Mouse (Mus musculus): ENCODE measurements around the gene Nxph2. TPM values are rescaled to one million over a fixed set of nuclear protein-coding genes. Genes with fewer than 3 reads are reported as not detected.
"Not testable (repeated sequence)": the region's sequence is repeated elsewhere in the genome, so short reads cannot be mapped to it uniquely, and the experiment has no call there.

Gene Nxph2
- 1 to 10 TPM; 1.6 TPM for total RNA-seq (2021)
- long read RNA-seq, experiment 1, partial matches to known transcripts, result 1 of 1 reads
- long read RNA-seq, experiment 1, other reads (novel, unspliced or antisense), result 0 of 1 reads
- long read RNA-seq, experiment 2, partial matches to known transcripts, result 0 of 3 reads
- long read RNA-seq, experiment 2, other reads (novel, unspliced or antisense), result 1 of 3 reads

DNA sequence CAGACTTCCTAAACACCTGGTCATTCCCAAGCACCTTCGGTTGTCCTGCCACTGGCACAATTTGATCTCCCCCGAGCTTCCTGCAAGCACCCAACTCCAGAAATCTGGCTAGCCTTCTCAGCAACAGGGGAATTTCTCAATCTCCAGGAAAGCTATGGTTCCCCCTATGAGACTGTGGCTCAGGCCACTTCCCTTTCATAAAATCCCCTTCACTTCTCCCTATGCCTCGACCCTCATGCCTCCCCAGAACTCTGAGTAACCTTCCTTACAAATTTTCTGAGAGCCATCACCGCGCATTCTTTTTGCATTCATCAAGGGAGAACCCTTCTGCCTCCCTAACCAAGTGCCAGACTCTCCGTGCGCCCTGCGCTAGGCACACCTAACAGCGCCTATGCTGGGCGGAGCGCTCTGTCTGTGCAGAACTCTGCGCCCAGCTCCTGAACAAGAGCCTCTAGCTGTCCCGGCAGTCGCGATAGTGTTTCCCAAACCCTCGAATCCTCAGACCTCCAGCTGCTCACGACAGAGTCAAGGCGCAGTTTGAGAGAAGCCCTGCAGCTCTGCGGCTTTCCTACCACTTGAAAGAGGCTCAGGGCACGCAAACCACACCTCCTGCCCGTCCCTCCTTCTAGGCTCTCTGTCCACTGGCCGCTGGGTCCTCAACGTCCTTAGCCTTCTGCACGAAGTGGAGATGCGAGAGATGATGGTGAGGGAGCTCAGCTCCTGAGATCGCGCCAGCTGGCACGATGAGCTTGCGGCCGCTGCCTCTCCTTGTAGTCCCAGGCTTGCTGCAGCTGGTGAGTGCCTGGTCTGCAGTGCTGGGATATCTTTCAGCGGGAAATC, at the start of gene Nxph2:
Gene Nxph2, plus strand, starts transcription at position 501 of the 840 bp plus-strand sequence.
- peak in 1 of 2 experiments; percentile 9 for DNase-seq (ENCODE audit: low spot score in 2 of 2)

DNA sequence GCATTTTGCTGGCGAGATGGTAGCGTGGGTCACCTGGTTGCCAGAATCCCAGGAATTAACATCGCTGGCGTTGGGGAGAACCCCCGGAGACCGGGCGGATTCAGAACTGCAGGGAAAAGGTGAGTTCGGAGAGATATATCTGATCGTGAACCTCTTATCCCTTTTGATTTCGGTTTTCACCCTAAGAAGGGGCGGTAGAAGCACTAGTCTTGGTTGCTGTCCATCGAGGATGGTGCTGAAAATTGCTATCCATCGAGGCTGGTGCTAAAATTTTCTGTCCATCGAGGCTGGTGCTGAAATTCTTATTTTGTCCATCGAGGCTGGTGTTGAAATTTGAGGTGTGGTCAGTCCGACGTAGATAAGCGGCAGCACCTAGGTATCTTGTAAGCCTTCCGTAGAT, 30.1 kb upstream of the Nxph2 start:
- H3K27ac ChIP-seq; H3K4me3 ChIP-seq; DNase-seq (ENCODE audit: low spot score in 2 of 2): not testable (repeated sequence)

More for the DNA sequence above, at the start of gene Nxph2:
- no peak for TF ChIP-seq CTCF (conservative IDR thresholded peaks at IDR 0.05)
- Histone ChIP-seq H3K27ac (no peak within 1 kb of the TSS), H3K4me3 (peak within 1 kb of the TSS; percentile 49)

DNA sequence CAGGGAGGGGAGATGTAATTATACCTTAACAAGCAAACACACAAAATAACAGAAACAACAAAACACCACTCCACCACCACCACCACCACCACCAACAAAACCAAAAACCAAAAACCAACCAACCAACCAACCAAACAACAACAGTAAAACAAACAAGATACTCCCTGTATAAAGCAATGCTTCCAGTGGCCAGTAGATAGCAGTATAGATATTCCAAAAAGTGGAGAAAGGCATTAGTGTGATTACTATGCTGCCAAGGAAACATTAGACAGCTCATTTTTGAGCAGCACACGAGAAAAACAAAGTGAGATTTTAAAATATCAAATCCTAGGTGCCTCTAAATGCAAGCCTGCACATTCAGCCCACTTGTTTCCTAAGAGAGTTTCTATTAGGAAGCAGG, 6.2 kb upstream of the Nxph2 start:
- no peak overlapping the region for H3K4me3 ChIP-seq
- DNase-seq (ENCODE audit: low spot score in 2 of 2), result no peak

More for the DNA sequence above, 6.2 kb upstream of the Nxph2 start:
- no peak overlapping the region for H3K27ac ChIP-seq
- peak; percentile 70 for TF ChIP-seq CTCF (conservative IDR thresholded peaks at IDR 0.05)

Other genes with a start within 250 kb of the Nxph2 start
- under 1 TPM; 0.59 to 0.66 TPM for gene Mastl, start 165.2 kb upstream of the Nxph2 start, total RNA-seq (2021)
- gene Yme1l1, start 164.9 kb upstream of the Nxph2 start, total RNA-seq (2021), result 10 to 100 TPM; 93.3 to 97.6 TPM
- under 1 TPM; 0.20 to 0.38 TPM for gene 4931423N10Rik, start 113.8 kb upstream of the Nxph2 start, total RNA-seq (2021)

Data from layer of hippocampus, adult 2 months (tissue).